Mouse (Mus musculus) liver (tissue): ENCODE data around the gene Uqcrq.
"Not testable (repeated sequence)": the region's sequence is repeated elsewhere in the genome, so short reads cannot be mapped to it uniquely, and the experiment has no call there.

ENCODE experiments used
- DNase-seq: peaks from one replicate; pipeline ENCODE4 v3.0.0-alpha.2; 2020; ENCODE audit warnings: mixed read lengths

The Uqcrq gene

DNA sequence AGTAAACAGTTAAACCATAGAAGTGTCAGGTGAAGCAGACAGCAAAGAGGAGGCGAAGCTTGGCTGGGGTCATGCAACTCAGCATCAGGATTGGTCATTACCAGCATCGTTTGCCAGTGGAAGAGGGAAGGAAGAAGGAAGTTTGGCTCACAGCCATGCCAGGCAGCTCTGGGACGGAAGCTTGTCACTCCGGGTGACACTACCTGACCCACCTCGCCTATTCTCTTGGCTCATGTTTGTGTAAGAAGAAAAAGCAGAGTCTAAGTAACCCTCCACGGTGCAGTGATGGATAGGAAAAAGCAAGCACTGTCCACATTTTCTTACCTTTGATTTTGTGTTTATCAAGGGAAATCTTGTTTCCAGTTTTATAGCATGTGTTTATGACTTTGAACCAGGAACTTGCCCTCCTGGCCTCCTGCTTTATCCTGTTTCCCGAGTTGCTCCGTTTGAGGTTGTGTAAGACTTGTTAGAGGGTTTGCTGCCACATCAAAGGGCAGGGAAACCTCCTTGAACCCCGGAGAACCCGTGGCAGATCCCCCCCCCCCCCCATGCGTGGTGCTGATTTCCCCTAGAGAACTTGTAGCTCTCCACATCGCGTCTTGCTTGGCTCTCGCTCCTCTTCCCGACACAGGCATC, 19.6 kb upstream of the Uqcrq start:
- DNase-seq, result no peak

DNA sequence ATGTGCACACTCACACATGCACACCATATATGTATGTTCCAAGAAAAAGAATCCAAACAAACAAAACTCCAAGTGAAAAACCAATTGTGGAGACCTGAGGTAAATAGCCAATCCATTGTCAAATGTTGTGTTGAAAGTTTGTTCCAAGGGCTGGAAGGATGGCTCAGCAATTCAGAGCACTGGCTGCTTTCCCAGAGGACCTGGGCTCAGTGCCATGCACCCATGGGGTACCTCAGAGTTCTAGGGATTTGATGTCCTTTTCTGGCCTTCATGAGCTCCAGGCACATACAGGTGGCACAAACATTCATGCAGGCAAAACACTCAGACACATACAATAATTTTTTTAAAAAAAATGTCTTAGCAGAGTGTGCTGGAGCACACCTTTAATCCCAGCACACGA, 17.9 kb upstream of the Uqcrq start:
- no peak for DNase-seq

DNA sequence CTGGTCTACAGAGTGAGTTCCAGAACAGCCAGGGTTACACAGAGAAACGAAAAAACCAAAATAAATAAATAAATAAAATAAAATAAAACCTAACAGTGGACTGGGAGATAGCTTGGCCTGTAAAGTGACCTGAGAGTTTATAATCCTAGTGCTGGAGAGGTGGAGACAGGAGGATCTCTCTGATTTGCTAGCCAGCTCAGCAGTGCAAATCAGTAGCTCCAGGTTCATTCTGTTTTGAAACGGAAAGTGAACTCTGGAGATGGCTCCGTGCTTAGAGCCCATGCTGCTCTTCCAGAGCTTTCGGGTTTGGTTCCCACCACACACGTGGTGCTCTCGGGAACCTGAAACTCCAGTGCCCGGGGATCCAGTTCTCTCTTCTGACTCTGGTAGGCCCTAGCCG, 17.4 kb upstream of the Uqcrq start:
- no peak for DNase-seq

DNA sequence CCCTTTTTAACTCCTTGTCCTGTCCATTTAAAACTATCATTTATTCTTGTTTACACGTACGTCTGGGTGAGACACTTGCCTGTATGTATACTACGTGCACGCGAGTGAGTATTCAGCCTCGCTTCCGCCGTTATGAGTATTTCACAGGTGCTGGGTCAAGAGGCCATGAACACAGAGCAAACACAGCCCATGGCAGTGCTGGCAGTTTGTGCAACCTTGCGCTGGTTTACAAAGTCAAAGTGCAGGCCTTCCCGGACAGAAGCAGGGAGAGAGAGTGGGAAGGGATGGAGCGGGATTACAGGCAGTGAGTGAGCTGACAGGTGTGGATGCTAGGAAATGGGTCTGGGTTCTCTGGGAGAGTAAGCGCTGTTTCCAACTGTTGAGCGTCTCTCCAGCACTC, 15.6 kb upstream of the Uqcrq start:
- DNase-seq, result peak; percentile 47

DNA sequence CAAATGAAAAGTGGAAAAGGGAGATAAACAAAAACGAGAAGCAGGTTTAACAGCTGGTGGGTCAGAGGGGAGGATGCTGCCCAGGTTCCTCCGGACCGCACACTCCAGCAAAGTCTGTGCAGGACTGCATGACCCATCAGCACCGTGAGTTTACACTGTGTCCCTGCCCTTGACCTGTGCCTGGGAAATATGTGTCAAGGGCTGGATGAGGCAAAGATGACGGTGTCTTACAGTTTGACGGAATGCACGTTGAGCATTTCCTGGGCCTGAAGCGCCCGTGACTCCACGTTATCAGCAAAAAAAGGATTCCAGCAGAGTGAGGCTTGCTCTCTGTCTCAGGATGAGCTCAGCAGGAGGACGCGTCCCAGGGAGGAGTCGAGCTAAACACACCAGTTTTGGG, 14.9 kb upstream of the Uqcrq start:
- DNase-seq, result no peak

DNA sequence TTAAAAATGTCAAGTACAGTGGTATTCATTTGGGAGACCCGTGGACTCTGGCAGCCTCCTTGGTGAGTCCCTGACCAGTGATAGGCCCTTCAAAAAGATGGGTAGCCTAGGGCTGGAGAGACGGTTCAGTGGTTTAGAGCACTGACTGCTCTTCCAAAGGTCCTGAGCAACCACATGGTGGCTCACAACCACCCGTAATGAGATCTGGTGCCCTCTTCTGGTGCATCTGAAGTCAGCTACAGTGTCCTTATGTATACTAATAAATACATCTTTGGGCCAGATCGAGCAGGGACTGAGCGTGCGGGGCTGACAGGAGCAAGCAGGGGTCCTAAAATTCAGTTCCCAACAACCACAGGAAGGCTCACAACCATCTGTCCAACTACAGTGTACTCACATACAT, 13.2 kb upstream of the Uqcrq start:
- no peak for DNase-seq

DNA sequence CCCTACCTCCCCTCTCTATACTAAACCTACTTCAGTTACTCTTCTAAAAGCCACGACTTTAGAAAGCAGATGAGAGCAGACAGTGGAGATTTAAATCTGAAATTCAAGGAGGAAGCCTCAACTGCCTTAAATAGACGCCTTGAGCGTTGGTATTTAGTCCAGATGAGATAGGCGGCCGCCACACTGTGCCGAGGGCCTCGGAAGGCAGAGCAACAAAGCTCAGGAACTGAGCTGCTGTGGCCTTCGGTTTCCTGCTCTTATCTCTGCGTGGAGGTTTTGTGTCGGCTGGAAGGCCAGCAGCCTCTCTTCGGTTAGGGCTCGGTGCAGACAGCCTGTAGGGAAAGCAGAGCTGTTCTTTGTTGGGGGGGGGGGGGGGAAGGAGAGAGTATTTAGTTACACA, 11.3 kb upstream of the Uqcrq start:
- DNase-seq, result peak; percentile 56

DNA sequence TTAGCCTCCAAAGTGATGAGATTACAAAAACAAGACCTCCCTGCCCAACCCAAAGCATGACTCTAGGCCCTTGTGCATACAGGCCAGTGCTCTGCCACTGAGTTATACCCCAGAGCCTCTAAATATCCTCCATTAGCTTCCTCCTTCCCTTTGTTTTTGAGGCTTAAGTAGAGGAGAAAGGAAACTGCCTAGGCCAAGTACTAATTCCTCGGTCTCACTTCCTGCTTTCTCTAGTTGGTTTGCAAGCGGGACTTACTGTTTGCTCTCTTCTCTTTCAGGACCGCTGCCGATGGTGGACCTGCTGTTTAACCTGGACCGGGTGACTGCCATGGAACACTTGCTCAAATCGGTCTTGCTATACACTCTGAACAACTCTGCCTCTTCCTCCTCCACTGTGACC, 5.7 kb upstream of the Uqcrq start:
- DNase-seq, result no peak

DNA sequence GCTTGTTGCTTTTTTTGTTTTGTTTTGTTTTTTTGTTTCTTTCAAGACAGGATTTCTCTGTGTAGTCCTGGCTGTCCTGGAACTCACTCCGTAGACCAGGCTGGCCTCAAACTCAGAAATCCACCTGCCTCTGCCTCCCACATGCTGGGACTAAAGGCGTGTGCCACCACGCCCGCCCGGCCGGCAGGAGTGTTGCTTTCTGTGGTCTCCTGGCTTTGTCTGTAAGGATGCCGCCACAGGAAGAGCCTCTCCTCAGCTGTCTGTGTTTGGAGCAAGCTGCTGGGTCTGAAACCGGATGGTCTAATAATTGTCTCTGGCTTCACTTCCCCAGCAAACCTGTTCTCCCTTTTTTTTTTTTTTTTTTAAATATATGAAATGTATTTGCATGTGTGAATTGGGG, 4.9 kb upstream of the Uqcrq start:
- no peak for DNase-seq

DNA sequence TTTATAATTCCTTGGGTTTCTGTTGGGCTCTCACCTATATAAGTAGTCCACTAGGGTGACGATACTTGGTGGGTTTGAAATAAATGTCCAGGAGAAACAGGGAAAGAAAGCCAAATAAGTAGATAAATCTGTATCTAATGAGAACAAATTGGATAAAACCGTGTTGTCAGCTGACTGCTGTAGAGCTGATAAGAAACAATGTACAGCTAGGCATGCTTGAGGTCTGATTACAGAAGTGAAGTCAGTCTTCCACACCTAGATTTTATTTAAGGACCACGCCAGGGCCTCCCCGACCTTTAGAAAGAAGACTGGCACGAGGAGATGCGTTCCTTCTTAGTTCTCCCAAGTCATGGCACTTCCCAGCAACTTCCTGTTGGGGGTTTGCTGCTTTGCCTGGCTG, 2.4 kb upstream of the Uqcrq start:
- no peak for DNase-seq

DNA sequence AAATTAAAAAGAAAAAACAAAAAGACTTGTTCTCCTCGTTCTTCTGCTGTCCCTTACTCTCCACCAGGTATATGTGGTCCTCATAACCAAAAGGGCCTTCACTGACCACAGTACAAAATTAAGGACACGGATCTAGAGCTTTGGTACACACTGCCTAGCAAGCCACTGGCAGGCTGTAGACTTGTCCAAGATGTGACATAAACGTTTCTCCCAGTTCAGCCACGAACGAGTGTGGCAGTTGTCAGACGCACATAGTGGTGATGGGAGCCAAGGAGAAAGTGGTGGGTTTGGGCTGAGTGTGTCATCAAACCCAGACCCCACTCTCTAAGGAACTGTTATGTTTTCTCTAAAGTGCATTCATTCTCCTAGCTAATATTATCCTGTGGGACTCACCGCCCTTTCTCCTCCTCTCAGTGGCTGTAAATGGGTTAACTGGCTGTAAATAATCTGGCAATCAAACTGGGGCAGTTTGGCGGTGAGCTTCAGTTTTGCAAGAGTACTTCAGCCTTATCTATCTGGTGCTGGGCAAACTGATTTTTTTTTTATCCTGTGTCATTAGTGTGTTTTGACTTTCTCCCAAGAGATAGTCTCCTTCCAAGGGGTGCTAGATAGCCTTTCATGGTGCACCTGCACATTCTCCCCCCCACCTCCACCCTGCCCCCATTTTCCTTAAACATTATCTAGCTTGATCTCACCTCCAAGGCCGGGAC, 871 bp upstream of the Uqcrq start:
- peak; percentile 35 for DNase-seq

DNA sequence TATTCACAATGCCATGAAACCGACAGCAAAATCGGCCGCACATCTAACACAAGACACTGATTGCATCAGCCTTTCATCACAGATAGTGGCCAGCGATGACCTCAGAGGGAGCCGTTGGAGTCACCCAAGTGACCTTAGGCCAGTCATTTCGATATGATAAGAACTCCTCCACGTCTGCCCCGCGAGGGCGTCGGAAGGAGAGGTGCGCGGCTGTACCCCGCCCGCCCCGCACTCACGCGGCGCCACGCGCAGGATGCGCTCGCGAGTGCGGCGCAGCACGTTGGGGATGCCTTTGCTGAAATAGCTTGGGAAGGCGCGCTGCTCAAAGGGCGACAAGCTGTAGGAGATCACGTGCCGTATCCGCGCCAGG, 346 bp downstream of the Uqcrq start:
- DNase-seq, result peak; percentile 54

DNA sequence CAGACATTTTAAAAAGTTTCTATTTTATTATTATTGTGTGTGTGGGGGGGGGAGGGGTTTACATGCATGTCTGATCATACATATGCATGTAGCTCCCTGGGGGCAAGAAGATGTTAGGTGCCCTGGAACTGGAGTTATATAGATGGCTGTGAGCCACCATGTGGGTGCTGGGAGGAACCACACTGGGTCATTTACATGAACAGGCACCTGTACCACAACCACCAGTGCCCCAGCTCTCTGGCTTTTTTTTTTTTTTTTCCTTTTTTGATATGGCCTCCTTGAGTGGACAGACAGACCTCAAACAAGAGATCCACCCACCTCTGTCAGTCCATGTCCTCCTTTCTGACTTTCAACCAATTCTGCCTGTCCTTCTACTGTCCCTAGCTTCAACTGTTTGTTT, 1.4 kb downstream of the Uqcrq start:
- no peak for DNase-seq

DNA sequence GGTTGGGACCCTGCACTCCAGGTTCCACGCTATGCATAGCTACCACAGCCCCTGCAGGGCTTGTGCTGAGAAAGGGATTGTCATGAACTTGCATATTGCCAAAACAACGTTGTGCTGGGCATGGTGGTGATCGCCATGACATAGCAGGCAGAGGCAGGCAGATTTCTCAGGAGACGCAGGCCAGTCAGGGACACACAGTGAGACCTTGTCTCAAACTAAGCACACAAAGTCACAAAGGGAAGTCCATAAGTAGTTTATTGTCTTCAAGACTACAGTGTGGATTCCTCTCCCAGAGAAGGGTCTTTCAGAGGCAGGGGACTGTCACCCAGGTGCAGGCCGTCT, 1.9 kb downstream of the Uqcrq start:
- DNase-seq, result no peak

DNA sequence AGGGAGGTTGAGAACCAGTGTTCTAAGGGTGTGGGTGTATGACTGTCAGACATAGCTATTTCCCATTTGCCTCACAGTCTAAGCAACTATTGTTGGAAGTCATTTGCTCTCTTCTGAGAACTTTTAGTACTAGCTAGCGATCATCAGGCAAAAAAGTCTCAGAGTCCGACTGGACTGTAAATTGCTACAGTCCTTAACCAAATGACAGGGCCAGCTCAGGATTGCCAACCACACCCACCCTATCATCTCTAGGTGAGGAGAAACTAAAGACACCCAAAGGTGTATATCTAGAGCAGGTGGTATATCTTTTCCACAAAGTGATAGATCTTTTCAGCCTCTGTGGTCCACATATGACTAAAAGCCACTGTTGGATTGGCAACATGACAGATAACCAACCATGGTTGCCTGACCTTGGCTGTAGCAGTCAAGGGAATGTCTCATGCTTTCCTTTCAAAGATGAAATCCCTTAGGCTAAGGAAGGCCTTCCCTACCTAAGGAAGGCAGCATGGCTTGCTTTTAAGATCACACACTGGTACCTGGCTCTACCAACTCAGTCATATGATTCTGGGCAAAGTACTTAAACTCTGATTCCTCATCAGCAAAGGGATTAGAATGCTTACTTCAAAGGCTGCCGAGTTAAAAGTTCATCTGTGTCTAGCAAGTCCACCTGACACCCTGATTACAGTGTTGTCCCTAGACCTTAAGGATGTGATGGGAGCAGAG, 2.5 kb downstream of the Uqcrq start:
- DNase-seq, result no peak

DNA sequence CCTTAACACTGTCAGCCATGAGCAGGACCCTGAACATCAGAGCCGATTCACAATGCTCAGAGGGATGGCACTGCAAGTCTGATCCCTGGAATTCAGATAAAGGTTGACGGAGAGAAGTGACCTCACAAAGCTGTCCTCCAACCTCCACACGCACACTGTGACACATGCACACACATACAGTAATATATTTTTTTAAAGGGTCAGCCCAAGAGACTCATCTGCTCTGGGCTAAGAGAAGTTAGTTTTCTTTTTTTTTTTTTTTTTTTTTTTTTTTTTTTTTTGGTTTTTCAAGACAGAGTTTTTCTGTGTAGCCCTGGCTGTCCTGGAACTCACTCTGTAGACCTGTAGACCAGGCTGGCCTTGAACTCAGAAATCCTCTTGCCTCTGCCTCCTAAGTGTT, 3.7 kb downstream of the Uqcrq start:
- not testable (repeated sequence) for DNase-seq

DNA sequence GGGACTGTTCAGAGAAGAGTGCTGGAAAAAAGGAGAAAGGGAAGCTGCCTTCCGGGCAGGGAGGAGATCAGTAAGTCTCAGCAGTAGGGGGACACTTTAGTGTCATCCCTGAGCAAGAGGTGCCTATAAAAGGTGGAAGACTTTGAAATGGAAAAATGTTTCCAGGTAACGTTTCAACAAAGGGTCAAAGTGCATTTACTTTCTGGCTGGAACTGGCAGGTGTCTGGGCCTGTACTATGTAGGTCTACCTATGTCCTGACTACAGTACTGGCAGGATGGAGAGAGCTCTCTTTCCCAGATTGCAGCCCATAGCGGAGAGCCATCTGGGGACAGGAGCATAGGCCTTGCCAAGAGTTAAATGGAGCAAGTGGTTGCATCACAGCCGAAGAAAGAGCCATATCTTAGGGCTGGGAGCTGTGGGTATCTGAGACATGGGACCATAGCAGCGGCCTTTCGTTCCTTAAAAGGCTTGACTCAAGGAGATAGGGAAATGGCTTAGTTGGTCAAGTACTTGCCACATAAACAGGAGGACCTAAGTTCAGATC, 4.8 kb downstream of the Uqcrq start:
- DNase-seq, result no peak

DNA sequence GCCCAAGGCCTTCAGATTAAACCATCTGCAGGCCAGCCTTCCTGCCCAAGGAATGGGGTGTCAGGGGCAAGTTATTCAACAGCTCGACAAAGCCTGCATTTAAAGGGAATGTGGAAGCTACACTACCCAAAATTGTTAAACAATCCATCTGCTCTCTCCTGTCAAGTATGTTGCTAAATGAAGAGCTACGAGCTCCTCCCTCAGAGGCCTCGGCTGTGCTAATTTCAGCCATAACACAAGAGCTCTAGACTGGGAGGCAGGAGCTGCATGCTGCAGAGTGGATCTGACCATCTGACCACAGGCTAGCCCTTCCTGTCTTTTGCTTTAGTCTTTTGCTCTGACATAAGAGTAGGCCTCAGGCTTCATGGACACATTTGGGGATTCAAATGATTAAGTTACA, 5.4 kb downstream of the Uqcrq start:
- DNase-seq, result no peak

DNA sequence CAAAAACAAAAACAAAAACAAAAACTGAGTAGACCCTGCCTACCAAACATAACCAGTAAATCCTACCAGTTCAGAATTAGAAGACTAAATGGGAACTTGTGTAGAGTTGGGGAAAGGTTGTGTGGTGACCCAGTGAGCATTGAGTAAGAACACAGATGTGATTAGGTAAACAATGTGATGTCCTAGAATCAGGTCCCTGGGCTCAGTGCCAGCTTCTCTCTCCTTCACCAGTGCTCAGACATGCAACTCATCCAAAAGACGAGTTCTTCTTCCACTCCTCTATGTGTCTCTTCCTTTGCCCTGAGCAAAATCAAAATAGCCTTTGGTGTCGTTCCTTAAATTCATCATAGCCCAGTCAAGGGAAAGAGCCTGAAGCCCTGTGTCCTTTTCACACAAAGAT, 5.8 kb downstream of the Uqcrq start:
- DNase-seq, result no peak

DNA sequence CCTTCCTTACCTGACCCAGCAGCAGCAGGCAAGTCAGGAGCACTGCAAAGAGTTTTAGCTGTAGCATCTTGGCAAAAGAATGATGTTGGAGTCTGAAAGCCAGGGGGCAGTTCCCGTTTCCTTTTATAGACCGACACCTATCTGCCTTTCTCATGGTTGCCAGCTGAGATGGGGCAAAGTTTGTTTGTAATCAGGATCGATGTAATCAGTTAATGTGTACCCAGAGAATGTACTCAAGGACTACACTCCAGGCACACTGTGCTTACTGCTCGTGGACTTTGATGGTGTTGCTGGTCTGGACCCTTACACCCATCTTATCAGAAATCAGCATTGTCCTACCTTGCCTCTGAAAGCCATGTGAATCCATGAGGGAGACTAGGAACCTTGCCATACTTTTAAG, 7.6 kb downstream of the Uqcrq start, which contains the start of gene Leap2:
Leap2 (minus strand) TSS at position 135 of the 400 bp plus-strand sequence.
- DNase-seq, result no peak

DNA sequence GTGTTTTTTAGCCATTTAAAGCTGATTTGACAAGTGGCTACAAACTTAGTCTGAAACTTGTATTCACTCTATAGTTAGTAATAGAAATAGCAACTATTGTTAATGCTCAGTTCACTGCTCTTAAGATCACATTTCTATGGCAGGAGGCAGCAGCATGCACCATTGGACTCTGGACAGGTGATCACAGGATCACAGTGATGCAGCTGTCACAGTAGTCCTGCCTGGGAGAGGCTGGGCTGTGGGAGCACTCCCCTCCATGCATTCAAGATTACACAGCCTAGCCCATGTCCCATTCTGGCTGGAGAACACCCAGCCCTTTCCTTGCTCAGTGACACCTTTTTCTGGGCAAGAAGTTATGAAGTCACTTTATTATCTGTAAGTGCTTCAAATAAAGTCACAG, 12.6 kb downstream of the Uqcrq start:
- no peak for DNase-seq

DNA sequence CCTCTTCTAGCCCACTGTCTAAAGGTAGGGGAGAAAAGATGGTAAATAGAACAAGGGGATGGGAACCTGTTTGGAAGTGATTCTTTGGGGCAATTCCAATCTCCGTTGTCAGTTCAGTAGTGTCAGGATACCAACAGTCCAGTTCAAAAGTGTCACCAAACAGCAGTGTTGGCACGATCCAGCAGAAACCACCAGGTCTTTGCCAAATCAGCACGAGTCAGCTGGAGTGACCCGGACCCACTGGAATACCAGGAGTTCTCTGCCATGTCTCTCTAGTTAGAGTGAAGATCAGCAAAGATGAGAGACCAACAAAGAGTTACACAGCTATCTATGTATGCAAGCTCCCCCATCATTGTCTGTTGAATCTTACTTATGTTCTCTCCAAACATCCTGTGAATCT, 16.8 kb downstream of the Uqcrq start:
- no peak for DNase-seq

DNA sequence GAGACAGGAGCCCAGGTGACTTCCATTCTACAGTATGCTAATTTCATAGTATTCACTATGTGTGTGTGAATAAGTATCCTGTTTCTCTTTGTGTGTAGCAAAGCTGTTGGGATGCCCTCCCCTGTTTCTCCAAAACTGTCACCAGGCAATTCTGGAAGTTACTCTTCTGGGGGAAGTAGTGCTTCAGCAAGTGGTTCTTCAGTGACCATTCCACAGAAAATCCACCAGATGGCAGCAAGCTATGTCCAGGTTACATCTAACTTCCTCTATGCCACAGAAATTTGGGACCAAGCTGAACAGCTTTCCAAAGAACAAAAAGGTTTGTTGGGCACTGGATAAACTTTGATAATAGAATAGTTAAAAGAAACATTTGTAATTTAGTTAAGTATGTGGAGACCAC, 18.9 kb downstream of the Uqcrq start:
- DNase-seq, result no peak

DNA sequence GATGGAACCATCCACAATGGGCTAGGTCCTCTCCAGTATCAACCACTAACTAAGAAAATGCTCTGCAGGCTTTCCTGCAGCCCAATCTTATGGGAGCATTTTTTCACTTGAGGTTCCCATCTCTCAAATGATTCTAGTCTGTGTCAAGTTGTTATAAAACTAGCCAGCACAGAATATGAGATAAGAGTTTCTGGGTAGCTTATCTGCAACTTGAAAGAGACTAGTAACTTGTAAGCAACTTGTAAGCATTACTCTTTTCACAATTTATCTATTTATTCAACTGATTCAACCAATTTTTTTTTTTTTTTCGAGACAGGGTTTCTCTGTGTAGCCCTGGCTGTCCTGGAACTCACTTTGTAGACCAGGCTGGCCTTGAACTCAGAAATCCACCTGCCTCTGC, 27.0 kb downstream of the Uqcrq start:
- DNase-seq, result no peak
